13 mouse cellular contexts compared by ENCODE assay signal in genomic region chr8:86581921-86582331, GRCm38 (mm10). TPM values are rescaled to one million over a fixed set of nuclear protein-coding genes. Genes with fewer than 3 reads are reported as not detected.
DNase-seq lines count a peak whose midpoint lies in the region; ATAC-seq and TF ChIP-seq lines count a peak whose summit lies in the region.
"Had no signal": no experiment of that assay in that cellular context is flagged by ENCODE, and none has a peak within 500 bp of the region (broad histone marks: within the 10 kb centered on the region; RNA-seq: fewer than 3 reads in every experiment).

No protein-coding gene starts in this region.

- H3K4me1 ChIP-seq in hindbrain, embryonic 14.5 days (replicated peaks; ENCODE audit: control insufficient read depth, insufficient read depth, low read length): peaks cover 7% of the 10 kb centered on the region; the same call in 1 of the 2 replicates
- peaks cover 8% of the 10 kb centered on the region; the same call in 1 of the 2 replicates for H3K4me1 ChIP-seq in hindbrain, embryonic 13.5 days (replicated peaks)
- H3K4me1 ChIP-seq in midbrain, postnatal 0 days (ENCODE audit: insufficient read depth, low read length): peaks cover 4% of the 10 kb centered on the region; the same call in 1 of the 2 replicates
- peaks cover 9% of the 10 kb centered on the region; the same call in 1 of the 2 replicates for H3K4me1 ChIP-seq in midbrain, embryonic 15.5 days
- peaks cover 39% of the 10 kb centered on the region for H3K4me1 ChIP-seq in cerebellum, adult 2 months (ENCODE audit: control insufficient read depth, insufficient read depth, low read length)

- no peak overlapping the region for H3K4me3 ChIP-seq in hindbrain, embryonic 14.5 days (replicated peaks; ENCODE audit: low read length)
- no peak overlapping the region for H3K4me3 ChIP-seq in hindbrain, embryonic 13.5 days
- no peak overlapping the region for H3K4me3 ChIP-seq in midbrain, postnatal 0 days (ENCODE audit: low read depth, low read length)
- H3K4me3 ChIP-seq in midbrain, embryonic 15.5 days: no peak overlapping the region
- no peak overlapping the region for H3K4me3 ChIP-seq in cerebellum, adult 2 months (replicated peaks; ENCODE audit: insufficient read depth, low read depth, low read length)
- H3K4me3 ChIP-seq: embryonic facial prominence, embryonic 12.5 days had no signal

- no peaks in the 10 kb centered on the region for H3K27me3 ChIP-seq in hindbrain, embryonic 14.5 days (ENCODE audit: control insufficient read depth, insufficient read depth, low read length)
- no peaks in the 10 kb centered on the region for H3K27me3 ChIP-seq in hindbrain, embryonic 13.5 days
- no peaks in the 10 kb centered on the region for H3K27me3 ChIP-seq in midbrain, postnatal 0 days (ENCODE audit: insufficient read depth, low read length)
- H3K27me3 ChIP-seq in midbrain, embryonic 15.5 days (replicated peaks): no peaks in the 10 kb centered on the region
- no peaks in the 10 kb centered on the region for H3K27me3 ChIP-seq in cerebellum, adult 2 months (ENCODE audit: control insufficient read depth, insufficient read depth, low read length)
- H3K27me3 ChIP-seq: embryonic facial prominence, embryonic 12.5 days had no signal

- ATAC-seq in hindbrain, embryonic 14.5 days (ENCODE audit: low FRiP score): no peak
- no peak for ATAC-seq in hindbrain, embryonic 13.5 days (ENCODE audit: low FRiP score)
- no peak for ATAC-seq in midbrain, postnatal 0 days (ENCODE audit: low FRiP score)
- no peak for ATAC-seq in midbrain, embryonic 15.5 days (replicated peaks)
- no peak for ATAC-seq in megakaryocyte-erythroid progenitor cell, adult 5-6 weeks (replicated peaks; ENCODE audit: low FRiP score, low TSS enrichment, poor library complexity, severe bottlenecking)

- H3K4me2 ChIP-seq in hindbrain, embryonic 14.5 days (replicated peaks): no peak overlapping the region
- H3K4me2 ChIP-seq in hindbrain, embryonic 13.5 days: no peak overlapping the region
- no peak overlapping the region for H3K4me2 ChIP-seq in midbrain, postnatal 0 days (ENCODE audit: low read depth, low read length, poor library complexity, severe bottlenecking)
- H3K4me2 ChIP-seq in midbrain, embryonic 15.5 days: no peak overlapping the region
- H3K4me2 ChIP-seq: embryonic facial prominence, embryonic 12.5 days; heart, embryonic 11.5 days had no signal

- peak; percentile 85 for TF ChIP-seq CTCF in midbrain, postnatal 0 days (IDR thresholded peaks at IDR 0.05)
- peak; percentile 28; the same call in 1 of the 2 replicates for TF ChIP-seq CTCF in cerebellum, adult 2 months (IDR thresholded peaks at IDR 0.05; ENCODE audit: borderline replicate concordance, insufficient read depth, low read depth, low read length)

- no peak overlapping the region for H3K9ac ChIP-seq in hindbrain, embryonic 14.5 days
- H3K9ac ChIP-seq in hindbrain, embryonic 13.5 days: no peak overlapping the region
- no peak overlapping the region for H3K9ac ChIP-seq in midbrain, postnatal 0 days (replicated peaks; ENCODE audit: low read length, poor library complexity, severe bottlenecking)
- H3K9ac ChIP-seq in midbrain, embryonic 15.5 days: no peak overlapping the region
- H3K9ac ChIP-seq: embryonic facial prominence, embryonic 12.5 days; liver, embryonic 14.5 days had no signal

- 92% methylated on average over 4 of the region's 4 CpGs for WGBS in hindbrain, embryonic 14.5 days
- WGBS in hindbrain, embryonic 13.5 days: 82% methylated on average over 4 of the region's 4 CpGs
- WGBS in midbrain, postnatal 0 days: 72% methylated on average over 4 of the region's 4 CpGs
- WGBS in midbrain, embryonic 15.5 days: 76% methylated on average over 4 of the region's 4 CpGs
- 56% methylated on average over 4 of the region's 4 CpGs for WGBS in cerebellum, adult 2 months

- TF ChIP-seq POLR2A in cerebellum, adult 2 months (IDR thresholded peaks at IDR 0.05; ENCODE audit: borderline replicate concordance, insufficient read depth, low read length): no peak

- H3K36me3 ChIP-seq in hindbrain, embryonic 14.5 days (replicated peaks; ENCODE audit: control insufficient read depth, insufficient read depth): no peaks in the 10 kb centered on the region
- no peaks in the 10 kb centered on the region for H3K36me3 ChIP-seq in hindbrain, embryonic 13.5 days
- H3K36me3 ChIP-seq in midbrain, postnatal 0 days (ENCODE audit: insufficient read depth, low read length): no peaks in the 10 kb centered on the region
- H3K36me3 ChIP-seq in midbrain, embryonic 15.5 days (replicated peaks): no peaks in the 10 kb centered on the region
- H3K36me3 ChIP-seq: embryonic facial prominence, embryonic 12.5 days had no signal

- H3K9me3 ChIP-seq in hindbrain, embryonic 14.5 days (ENCODE audit: control insufficient read depth, low read length): no peaks in the 10 kb centered on the region
- H3K9me3 ChIP-seq in hindbrain, embryonic 13.5 days: no peaks in the 10 kb centered on the region
- no peaks in the 10 kb centered on the region for H3K9me3 ChIP-seq in midbrain, postnatal 0 days (ENCODE audit: low read length)
- H3K9me3 ChIP-seq in midbrain, embryonic 15.5 days: no peaks in the 10 kb centered on the region
- H3K9me3 ChIP-seq: embryonic facial prominence, embryonic 12.5 days had no signal

- peak; percentile 67 for DNase-seq in hindbrain, embryonic 14.5 days (ENCODE audit: low spot score)
- DNase-seq in midbrain, postnatal 0 days (ENCODE audit: low spot score): peak; percentile 85
- peak; percentile 54 to 66 for DNase-seq in cerebellum, adult 2 months
- DNase-seq in embryo, embryonic 11 days: peak; percentile 28
- DNase-seq in thymus, postnatal 0 days (ENCODE audit: low spot score): no peak
- DNase-seq: kidney, postnatal 10 days; thymus, postnatal 14 days had no signal

- no peak overlapping the region for H3K27ac ChIP-seq in hindbrain, embryonic 14.5 days
- no peak overlapping the region for H3K27ac ChIP-seq in hindbrain, embryonic 13.5 days
- no peak overlapping the region for H3K27ac ChIP-seq in midbrain, postnatal 0 days (ENCODE audit: low read depth, low read length)
- no peak overlapping the region for H3K27ac ChIP-seq in midbrain, embryonic 15.5 days
- H3K27ac ChIP-seq in cerebellum, adult 2 months (ENCODE audit: insufficient read depth, low read length): peak overlapping the region; percentile 76
- H3K27ac ChIP-seq: embryonic facial prominence, embryonic 12.5 days; liver, embryonic 14.5 days had no signal

RNA-seq across cellular contexts. Expression of gene Abcc12, which starts 1.4 kb away (rescaled TPM):
- 0.21 and 0.23 TPM in 2 replicates for polyA plus RNA-seq in hindbrain, embryonic 14.5 days (2014; fragmentation: Nextera tagmentation; extraction: Ambion mirVana)
- 0.08 TPM in 2 replicates for polyA plus RNA-seq in hindbrain, embryonic 13.5 days (2015; fragmentation: Nextera tagmentation; extraction: Ambion mirVana)
- 0.11 and 0.61 TPM in 2 replicates for total RNA-seq in midbrain, postnatal 0 days (2014; rRNA removed)
- polyA plus RNA-seq in midbrain, postnatal 0 days (2015; fragmentation: Nextera tagmentation; extraction: Ambion mirVana): 0.12 and 0.18 TPM in 2 replicates
- 0.06 and 0.15 TPM in 2 replicates for polyA plus RNA-seq in midbrain, embryonic 15.5 days (2015; fragmentation: Nextera tagmentation; extraction: Ambion mirVana)
- 7.4 and 7.5 TPM in 2 replicates for polyA plus RNA-seq in cerebellum, adult 2 months (2012; rRNA removed)
- 0.09 and 0.10 TPM in 2 replicates for polyA plus RNA-seq in thymus, postnatal 0 days (2015; fragmentation: Nextera tagmentation; extraction: Ambion mirVana)
- total RNA-seq in megakaryocyte-erythroid progenitor cell, adult 5-6 weeks (2014; fragmentation: Nextera tagmentation): not detected in 2 replicates
- not detected in 2 replicates for total RNA-seq in megakaryocyte-erythroid progenitor cell, adult 5-6 weeks (2017)
- polyA plus RNA-seq: heart, embryonic 11.5 days had no signal

RNA-seq across cellular contexts. Expression of gene Lonp2, which starts 41.9 kb away (rescaled TPM):
- 83.4 and 92.0 TPM in 2 replicates for polyA plus RNA-seq in hindbrain, embryonic 14.5 days (2014; fragmentation: Nextera tagmentation; extraction: Ambion mirVana)
- polyA plus RNA-seq in hindbrain, embryonic 13.5 days (2015; fragmentation: Nextera tagmentation; extraction: Ambion mirVana): 92.4 and 93.1 TPM in 2 replicates
- 51.2 and 55.2 TPM in 2 replicates for total RNA-seq in midbrain, postnatal 0 days (2014; rRNA removed)
- polyA plus RNA-seq in midbrain, postnatal 0 days (2015; fragmentation: Nextera tagmentation; extraction: Ambion mirVana): 62.5 TPM in 2 replicates
- polyA plus RNA-seq in midbrain, embryonic 15.5 days (2015; fragmentation: Nextera tagmentation; extraction: Ambion mirVana): 84.7 and 86.6 TPM in 2 replicates
- 69.5 and 72.6 TPM in 2 replicates for polyA plus RNA-seq in cerebellum, adult 2 months (2012; rRNA removed)
- polyA plus RNA-seq in thymus, postnatal 0 days (2015; fragmentation: Nextera tagmentation; extraction: Ambion mirVana): 66.7 and 75.0 TPM in 2 replicates
- 45.0 and 53.9 TPM in 2 replicates for total RNA-seq in megakaryocyte-erythroid progenitor cell, adult 5-6 weeks (2014; fragmentation: Nextera tagmentation)
- 76.4 and 77.0 TPM in 2 replicates for total RNA-seq in megakaryocyte-erythroid progenitor cell, adult 5-6 weeks (2017)
